ENCODE assay signal across 9 mouse cellular contexts in genomic region chr10:94466313-94466712, GRCm38 (mm10).
DNase-seq lines count a peak whose midpoint lies in the region; ATAC-seq and TF ChIP-seq lines count a peak whose summit lies in the region.
"Had no signal": no experiment of that assay in that cellular context is flagged by ENCODE, and none has a peak within 500 bp of the region (broad histone marks: within the 10 kb centered on the region; RNA-seq: fewer than 3 reads in every experiment).

No protein-coding gene starts in this region.

- H3K9ac ChIP-seq in kidney, embryonic 14.5 days (ENCODE audit: low read depth, low read length) = no peak overlapping the region
- H3K9ac ChIP-seq: liver, embryonic 15.5 days; neural tube, embryonic 13.5 days had no signal

- DNase-seq in kidney, adult 11 months = no peak
- DNase-seq in brain, adult 2 months (ENCODE audit: low read depth, low spot score) = peak; percentile 91
- DNase-seq in cerebellum, postnatal 14 days = peak; percentile 30 to 33
- peak; percentile 41 for DNase-seq in lung, adult 2 months
- no peak for DNase-seq in urinary bladder, postnatal 36 days (ENCODE audit: low spot score in 2 of 2)
- DNase-seq in spleen, adult 12 weeks (ENCODE audit: low spot score) = no peak

- no peaks in the 10 kb centered on the region for H3K27me3 ChIP-seq in kidney, embryonic 14.5 days (ENCODE audit: control insufficient read depth, insufficient read depth, low read length)
- H3K27me3 ChIP-seq: liver, embryonic 15.5 days; neural tube, embryonic 13.5 days had no signal

- no peak overlapping the region for H3K4me2 ChIP-seq in kidney, embryonic 14.5 days (replicated peaks; ENCODE audit: low read depth, low read length)
- H3K4me2 ChIP-seq: liver, embryonic 15.5 days; neural tube, embryonic 13.5 days had no signal

- no peak for TF ChIP-seq CTCF in lung, adult 2 months (IDR thresholded peaks at IDR 0.05; ENCODE audit: insufficient read depth, low read length)

- 0 out of 2 replicates have a peak, but pooled peaks cover 9% of the 10 kb centered on the region for H3K4me1 ChIP-seq in kidney, embryonic 14.5 days (ENCODE audit: control insufficient read depth, insufficient read depth, low read length)
- peaks cover 23% of the 10 kb centered on the region for H3K4me1 ChIP-seq in lung, adult 2 months (ENCODE audit: control insufficient read depth, insufficient read depth, low read length)
- H3K4me1 ChIP-seq: liver, embryonic 15.5 days; neural tube, embryonic 13.5 days had no signal

- H3K9me3 ChIP-seq in kidney, embryonic 14.5 days (ENCODE audit: control insufficient read depth, low read length) = peaks cover under 1% of the 10 kb centered on the region; the same call in 1 of the 2 replicates
- H3K9me3 ChIP-seq: liver, embryonic 15.5 days; neural tube, embryonic 13.5 days had no signal

- WGBS in kidney, embryonic 14.5 days = 53% methylated on average over 7 of the region's 7 CpGs
- WGBS in lung, adult 2 months = 36% methylated on average over 7 of the region's 7 CpGs

- H3K27ac ChIP-seq in kidney, embryonic 14.5 days (ENCODE audit: low read depth, low read length) = no peak overlapping the region
- H3K27ac ChIP-seq: liver, embryonic 15.5 days; neural tube, embryonic 13.5 days had no signal

- ATAC-seq in kidney, embryonic 14.5 days (ENCODE audit: low FRiP score, low TSS enrichment) = peak; percentile 63; the same call in 1 of the 2 replicates

- H3K4me3 ChIP-seq in kidney, embryonic 14.5 days (ENCODE audit: low read length) = no peak overlapping the region
- H3K4me3 ChIP-seq in lung, adult 2 months (replicated peaks; ENCODE audit: extremely low read depth, low read depth, low read length) = no peak overlapping the region
- H3K4me3 ChIP-seq: liver, embryonic 15.5 days; neural tube, embryonic 13.5 days had no signal

- H3K36me3 ChIP-seq in kidney, embryonic 14.5 days (ENCODE audit: control insufficient read depth, insufficient read depth, low read length) = no peaks in the 10 kb centered on the region
- H3K36me3 ChIP-seq: liver, embryonic 15.5 days; neural tube, embryonic 13.5 days had no signal

- TF ChIP-seq POLR2A in lung, adult 2 months (IDR thresholded peaks at IDR 0.05; ENCODE audit: borderline replicate concordance, extremely low read depth, low read depth, low read length) = no peak

Comparison
In these comparisons a context has a peak if more than half of its experiments do, and no peak if none do; other contexts are left out.
1. DNase-seq: peak in brain, adult 2 months (single experiment), cerebellum, postnatal 14 days (2 of 2) and lung, adult 2 months (single experiment); none in kidney, adult 11 months (single experiment), urinary bladder, postnatal 36 days (0 of 2) and spleen, adult 12 weeks (single experiment).